Mouse (Mus musculus) heart, postnatal 36 days (tissue): ENCODE measurements around the gene Itm2a. TPM values are rescaled to one million over a fixed set of nuclear protein-coding genes. Genes with fewer than 3 reads are reported as not detected.
A peak's percentile ranks its signal among the peaks of the same experiment; 100 is the strongest.

ENCODE experiments used
- DNase-seq, 2 experiments: peaks; one replicate each; pipeline ENCODE4 v3.0.0; 2021 to 2022
- intact Hi-C: fragments of 180-260 bp; cut with DNase I; formaldehyde crosslinking; loops from one replicate; pipeline ENCODE4 v1.15.1; 2025
- total RNA-seq, 2 experiments: library from RNA; stranded (reverse); gene quantifications; 2 replicates each; pipeline ENCODE4 v1.2.3; 2021

Itm2a gene
- 10 to 100 TPM; 15.5 to 20.7 TPM for total RNA-seq

- intact Hi-C loops: no loop called here
- DNase-seq: peak; percentile 8 to 22
These were observed at the start of gene Itm2a for GRCm38 (mm10) chrX:107402915-107403912. Gene Itm2a, minus strand, starts transcription at chrX:107403376.

GRCm38 (mm10) chrX:107435887-107436286 lies 32.7 kb upstream of the Itm2a start:
- DNase-seq: no peak
- intact Hi-C loops: loop anchor here (1.0 to 10.0 kb wide), 2 partner anchors 271 to 641 kb away; no protein-coding TSS in a partner anchor

GRCm38 (mm10) chrX:107421304-107421703 lies 18.1 kb upstream of the Itm2a start:
- intact Hi-C loops: no loop called here
- DNase-seq: no peak

GRCm38 (mm10) chrX:107417345-107417744 lies 14.2 kb upstream of the Itm2a start:
- intact Hi-C loops: no loop called here

GRCm38 (mm10) chrX:107415999-107416398 lies 12.8 kb upstream of the Itm2a start:
- no peak for DNase-seq
- intact Hi-C loops: no loop called here

More at GRCm38 (mm10) chrX:107417345-107417744, 14.2 kb upstream of the Itm2a start:
- DNase-seq: no peak

GRCm38 (mm10) chrX:107402481-107402880 lies 695 bp downstream of the Itm2a start:
- intact Hi-C loops: no loop called here
- peak; percentile 3 for DNase-seq

- intact Hi-C loops: no loop called here
- DNase-seq: no peak
These were observed 4.1 kb downstream of the Itm2a start for GRCm38 (mm10) chrX:107399087-107399486.

- intact Hi-C loops: no loop called here
These were observed 9.9 kb downstream of the Itm2a start for GRCm38 (mm10) chrX:107393256-107393655.

GRCm38 (mm10) chrX:107375329-107375728 lies 27.8 kb downstream of the Itm2a start:
- DNase-seq: no peak
- intact Hi-C loops: no loop called here

More at GRCm38 (mm10) chrX:107393256-107393655, 9.9 kb downstream of the Itm2a start:
- DNase-seq: no peak

Other genes with a start within 250 kb of the Itm2a start
- gene Gpr174, start 147.5 kb downstream of the Itm2a start, total RNA-seq: under 1 TPM; 0.14 to 0.31 TPM